Mouse (Mus musculus) gonadal fat pad, adult 2 months (tissue): ENCODE data around the gene Mogat1. TPM values are rescaled to one million over a fixed set of nuclear protein-coding genes. Genes with fewer than 3 reads are reported as not detected.
A peak's percentile ranks its signal among the peaks of the same experiment; 100 is the strongest.
"Not testable (repeated sequence)": the region's sequence is repeated elsewhere in the genome, so short reads cannot be mapped to it uniquely, and the experiment has no call there.

Source experiments
- DNase-seq: peaks from one replicate; pipeline ENCODE4 v3.0.0-alpha.2; 2012; ENCODE audit warnings: low read depth
- polyA plus RNA-seq: library from polyadenylated mRNA; depleted of rRNA; stranded (reverse); fragments of >200 nt; gene quantifications from 2 replicates; pipeline ENCODE4 v1.2.3, GENCODE M21; 2012; rRNA removed

Mogat1 gene
- 29.1 and 35.3 TPM in 2 replicates for polyA plus RNA-seq

DNA sequence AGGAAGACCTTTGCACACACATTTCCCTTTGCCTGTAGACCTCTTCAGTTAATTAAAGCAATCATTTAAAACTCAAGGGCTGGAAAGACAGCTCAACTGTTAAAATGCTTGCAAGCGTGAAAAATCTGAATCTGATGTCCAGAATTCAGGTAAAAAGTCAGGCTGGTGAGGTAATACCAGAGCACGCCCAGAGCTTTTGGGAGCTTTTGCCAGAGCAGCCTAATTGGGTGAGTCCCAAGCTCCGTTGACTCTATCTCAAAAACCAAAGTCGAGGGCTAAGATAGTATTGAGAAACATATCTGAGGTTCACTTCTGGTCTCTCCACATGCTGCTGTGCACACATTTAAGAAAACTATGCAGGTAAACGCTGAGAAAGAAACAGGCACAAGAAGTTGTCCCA is at the start of gene Mogat1:
Gene Mogat1 (plus strand): TSS at position 130 of the 400 bp plus-strand sequence.
- peak; percentile 22 for DNase-seq

DNA sequence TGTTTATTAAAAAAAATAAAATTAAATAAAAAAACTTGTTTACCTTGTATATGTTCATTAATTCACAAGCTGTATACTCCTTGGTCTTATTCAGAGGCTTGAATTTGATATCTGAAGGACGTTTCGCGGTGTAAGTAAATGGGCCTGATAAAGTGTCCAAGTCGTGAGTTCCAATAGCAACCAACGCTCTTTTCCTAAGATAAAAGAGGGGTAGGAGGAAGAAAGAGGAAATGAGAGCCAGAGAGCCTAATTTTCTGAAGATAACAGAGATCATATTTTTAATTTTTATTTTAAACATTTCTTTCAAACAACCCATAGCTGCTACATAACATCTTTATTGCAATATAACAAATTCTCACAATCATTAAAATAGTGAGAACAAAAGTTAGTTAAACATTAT is 38.4 kb upstream of the Mogat1 start:
- no peak for DNase-seq

DNA sequence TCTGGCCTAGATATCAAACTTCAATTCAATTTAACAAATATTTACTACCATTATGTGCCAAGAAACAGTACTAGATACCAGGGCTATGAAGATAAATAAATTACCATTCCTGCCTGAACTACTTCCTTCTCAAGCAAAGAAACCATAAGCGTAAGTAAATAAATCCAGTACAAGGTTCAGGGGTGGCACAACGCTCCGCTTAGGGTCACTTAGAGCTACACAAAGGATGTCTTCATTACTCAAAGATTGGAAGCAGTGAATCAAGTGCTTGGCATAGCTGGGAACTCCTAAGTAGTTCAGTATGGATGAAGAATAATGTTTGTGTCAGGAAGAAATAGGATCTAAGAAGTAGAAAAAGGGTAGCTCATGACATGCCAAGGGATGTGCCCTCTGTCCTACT is 27.4 kb upstream of the Mogat1 start:
- DNase-seq, result no peak

DNA sequence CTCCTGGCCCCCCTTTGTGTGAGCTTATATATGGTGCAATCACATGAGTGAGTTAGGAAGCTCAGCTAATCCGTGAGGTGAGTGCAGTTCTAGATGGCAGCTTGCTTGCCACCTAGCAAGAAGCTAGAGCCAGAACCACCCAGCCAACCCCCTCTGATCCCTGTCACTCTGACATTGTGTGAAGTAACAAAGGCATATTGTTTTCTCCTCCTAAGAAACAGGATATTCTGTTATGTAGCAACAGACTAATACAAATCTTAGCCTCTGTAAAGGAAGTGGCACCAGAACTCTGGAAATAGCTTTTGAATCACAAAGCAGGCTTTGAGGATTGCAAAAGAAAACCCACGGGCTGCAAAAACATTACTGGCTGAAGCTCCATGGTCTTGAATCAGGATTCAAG is 26.4 kb upstream of the Mogat1 start:
- peak; percentile 78 for DNase-seq

DNA sequence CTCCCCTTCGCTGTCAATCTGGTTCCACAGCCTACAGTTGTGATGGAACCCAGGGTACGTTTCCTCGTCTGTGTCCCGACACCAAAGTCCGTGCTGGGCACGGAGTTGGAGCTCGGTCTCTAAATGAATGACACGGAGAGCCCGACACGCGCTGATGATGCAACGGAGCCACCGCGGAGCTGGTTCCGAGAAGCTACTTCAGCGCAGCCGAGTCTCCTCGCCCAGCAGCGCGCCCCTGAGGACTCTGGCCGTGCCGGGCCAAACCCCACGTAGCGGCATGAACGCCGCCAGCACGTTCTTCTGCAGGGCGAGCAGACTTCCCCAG is 22.4 kb upstream of the Mogat1 start:
- no peak for DNase-seq

DNA sequence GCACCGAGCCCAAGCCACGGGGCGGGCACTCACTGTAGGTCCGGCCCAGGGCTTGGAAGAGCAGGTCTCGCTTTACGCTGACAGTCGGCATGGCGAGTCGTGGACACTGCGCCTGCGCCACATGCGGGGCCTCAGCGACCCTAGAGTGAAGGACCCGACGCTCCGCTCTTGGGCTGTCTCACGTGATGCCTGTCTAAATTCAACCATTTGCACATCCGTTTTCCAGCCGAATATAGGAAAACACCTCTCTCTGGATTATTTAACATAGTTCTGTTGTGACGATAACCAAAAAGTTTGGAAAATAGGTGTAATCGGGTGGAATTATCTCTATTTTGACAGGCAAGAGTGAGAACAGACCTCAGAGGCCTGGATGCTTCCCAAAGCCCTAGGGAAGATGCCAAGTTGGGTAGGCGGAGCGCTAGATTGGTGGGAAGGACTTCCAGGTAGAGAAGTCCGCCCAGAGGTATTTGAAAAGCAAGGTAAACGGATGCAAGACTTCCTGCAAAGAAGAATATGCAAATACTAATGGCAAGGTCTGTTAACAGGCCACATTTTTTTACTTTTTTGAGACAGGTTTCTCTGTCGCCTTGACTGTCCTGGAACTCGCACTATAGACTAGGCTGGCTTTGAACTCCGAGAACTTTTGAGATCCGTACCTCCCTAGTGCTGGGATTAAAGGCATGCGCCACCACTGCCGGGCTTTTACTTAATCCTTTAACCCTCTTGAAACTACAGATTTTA is 21.9 kb upstream of the Mogat1 start, which contains the start of gene Farsb:
Gene Farsb (minus strand): TSS at position 146 of the 741 bp plus-strand sequence.
- DNase-seq, result peak; percentile 59

DNA sequence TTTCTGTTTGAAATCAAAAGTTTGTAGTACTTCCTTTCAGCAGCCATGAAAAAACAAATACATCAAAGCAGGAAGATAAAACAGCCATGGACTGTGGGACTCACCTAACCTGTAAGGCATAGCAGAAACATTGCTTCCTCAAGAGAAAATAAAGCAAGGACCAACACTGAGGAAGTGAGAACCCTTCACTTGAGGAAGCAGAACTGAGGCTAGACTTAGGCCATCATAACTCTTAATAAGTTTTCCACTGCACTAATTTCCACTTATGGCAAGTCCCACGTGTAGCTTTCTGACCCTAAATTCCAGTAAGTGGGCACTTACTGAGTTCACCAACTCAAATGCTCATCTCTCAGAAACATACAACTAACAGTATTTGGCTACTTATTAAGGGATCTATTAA is 20.6 kb upstream of the Mogat1 start:
- no peak for DNase-seq

DNA sequence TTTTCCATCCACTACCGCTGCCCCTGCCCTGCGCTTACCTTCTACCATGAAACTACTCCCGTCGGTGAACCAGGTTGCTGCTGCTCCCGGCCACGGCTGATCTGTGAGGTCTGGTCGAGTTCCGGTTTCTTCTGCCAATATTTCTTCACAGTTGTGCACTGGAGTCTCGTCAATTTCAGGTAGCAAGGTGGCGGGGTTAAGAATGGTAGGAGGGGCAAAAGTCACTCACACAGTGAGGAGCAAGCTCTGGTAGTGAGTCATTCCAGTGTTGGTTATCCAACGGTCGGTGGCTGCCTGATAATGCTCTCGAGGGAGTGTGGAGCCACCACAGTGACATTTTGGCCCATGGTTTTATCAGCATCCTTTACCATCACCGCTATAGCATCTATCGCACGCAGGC is 9.8 kb upstream of the Mogat1 start:
- no peak for DNase-seq

DNA sequence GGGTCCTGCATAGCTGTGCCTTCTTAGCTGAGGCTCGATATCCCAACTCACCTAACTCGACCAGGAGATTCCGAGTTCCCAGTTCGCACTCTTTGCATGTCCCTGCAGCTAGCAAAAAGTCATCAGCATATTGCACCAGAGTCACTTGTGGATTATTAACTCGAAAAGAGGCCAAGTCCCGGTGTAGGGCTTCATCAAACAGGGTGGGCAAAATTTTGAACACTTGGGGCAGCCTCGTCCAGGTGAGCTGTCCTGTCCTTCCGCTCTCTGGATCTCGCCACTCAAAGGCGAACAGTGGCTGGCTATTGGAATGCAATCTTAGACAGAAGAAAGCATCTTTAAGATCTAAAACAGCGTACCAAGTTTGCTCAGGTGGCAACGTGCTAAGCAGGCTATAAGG is 8.9 kb upstream of the Mogat1 start:
- DNase-seq, result not testable (repeated sequence)

DNA sequence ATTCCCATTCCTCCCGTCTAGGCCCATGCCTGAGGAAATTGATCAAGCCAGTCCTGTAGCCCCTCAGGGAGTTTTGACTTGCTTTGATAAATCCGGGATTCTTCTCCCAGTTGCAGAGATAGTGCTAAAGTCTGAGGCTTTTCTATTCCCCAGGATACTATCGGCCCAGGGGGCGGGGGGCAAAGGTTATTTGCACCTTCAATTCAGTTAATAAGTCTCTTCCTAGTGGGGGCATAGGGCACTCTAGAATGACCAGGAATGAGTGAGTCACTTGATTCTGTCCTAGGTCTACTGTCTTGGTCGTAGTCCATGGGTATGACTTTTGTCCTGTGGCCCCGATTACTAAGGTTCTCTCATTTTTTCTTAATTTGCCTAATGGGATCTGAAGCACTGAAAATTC is 8.3 kb upstream of the Mogat1 start:
- DNase-seq, result no peak

DNA sequence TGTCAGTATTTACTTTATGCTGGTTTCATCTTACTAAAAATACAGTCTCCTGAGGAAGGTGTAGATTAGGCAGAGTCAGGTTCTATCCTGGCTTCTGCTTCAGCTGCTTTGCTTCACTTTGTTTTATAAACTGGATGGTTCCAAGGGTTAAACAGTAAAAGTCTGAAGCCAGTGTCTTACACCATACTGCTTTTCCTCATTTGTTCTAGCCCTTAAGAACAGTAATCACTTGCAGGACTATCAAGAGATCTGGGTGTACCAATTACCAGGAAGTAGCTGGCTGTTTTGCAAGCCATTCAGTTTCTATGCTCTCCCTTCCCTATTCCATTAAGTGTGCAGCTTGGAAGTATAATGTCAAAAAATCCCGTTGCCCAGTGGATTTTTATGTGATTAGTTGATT is 3.7 kb upstream of the Mogat1 start:
- DNase-seq, result no peak

DNA sequence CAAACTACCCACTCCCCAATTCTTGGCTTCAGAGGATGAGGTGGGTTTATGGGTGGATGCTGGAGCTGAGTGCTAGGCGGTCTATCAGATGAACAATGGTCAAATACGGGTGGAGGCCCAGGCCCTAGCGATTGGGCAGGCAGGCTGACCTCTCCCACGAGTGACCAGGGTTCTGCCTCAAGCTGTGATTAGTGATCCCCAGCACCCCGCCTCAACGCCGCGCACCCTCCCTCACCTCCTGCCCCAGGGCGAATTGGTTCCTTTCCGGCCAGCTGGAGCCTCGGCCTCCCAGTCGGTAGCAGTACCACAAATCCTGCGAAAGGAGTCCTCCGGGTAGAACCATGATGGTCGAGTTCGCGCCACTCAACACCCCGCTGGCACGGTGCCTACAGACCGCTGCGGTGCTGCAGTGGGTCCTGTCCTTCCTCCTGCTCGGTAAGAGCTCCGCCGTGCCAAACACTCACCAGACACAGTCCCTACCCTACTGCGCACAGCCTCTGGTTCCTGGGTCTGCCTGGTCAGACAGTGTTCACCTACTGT is 900 bp downstream of the Mogat1 start, which contains the start of gene BC035947:
Gene BC035947 (minus strand): TSS at position 538 of the 540 bp plus-strand sequence.
- DNase-seq, result no peak

DNA sequence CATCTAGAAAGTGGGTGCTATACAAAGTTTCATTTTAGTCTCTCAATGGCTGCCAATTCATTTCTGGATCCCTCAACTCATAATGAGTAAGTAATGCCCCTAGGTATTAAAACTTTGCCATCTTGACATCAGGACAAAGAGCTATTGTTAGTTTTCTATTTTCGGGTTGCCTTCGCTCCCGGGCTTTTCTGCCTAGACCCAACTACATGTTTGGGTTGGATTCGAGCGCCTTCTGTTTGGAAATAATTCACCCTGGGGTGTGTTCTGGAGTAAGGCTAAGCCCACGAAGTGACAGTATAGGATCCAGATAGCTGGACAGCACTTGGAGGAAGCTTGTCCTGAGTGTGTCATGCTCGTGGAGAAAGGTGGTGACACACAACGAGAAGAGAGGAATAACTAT is 2.0 kb downstream of the Mogat1 start:
- DNase-seq, result no peak

DNA sequence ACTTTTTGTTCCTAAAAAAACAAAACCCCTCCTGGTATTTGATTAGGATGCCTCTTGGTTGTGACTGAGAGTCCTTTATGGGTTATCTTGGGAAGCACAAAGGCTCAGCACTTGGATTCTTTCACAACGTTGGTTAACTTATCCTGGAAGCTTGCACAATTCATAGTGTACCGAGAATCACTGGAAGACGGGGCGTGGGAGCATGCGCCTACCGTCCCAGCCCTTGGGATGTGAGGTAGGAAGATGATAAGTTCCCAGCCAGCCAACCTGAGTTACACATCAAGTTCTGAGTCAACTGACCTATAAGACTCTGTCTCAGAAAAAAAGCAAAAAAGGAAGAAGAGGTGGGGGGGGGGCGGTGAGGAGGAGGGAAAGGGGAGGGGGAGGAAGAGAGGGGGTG is 8.1 kb downstream of the Mogat1 start:
- no peak for DNase-seq

DNA sequence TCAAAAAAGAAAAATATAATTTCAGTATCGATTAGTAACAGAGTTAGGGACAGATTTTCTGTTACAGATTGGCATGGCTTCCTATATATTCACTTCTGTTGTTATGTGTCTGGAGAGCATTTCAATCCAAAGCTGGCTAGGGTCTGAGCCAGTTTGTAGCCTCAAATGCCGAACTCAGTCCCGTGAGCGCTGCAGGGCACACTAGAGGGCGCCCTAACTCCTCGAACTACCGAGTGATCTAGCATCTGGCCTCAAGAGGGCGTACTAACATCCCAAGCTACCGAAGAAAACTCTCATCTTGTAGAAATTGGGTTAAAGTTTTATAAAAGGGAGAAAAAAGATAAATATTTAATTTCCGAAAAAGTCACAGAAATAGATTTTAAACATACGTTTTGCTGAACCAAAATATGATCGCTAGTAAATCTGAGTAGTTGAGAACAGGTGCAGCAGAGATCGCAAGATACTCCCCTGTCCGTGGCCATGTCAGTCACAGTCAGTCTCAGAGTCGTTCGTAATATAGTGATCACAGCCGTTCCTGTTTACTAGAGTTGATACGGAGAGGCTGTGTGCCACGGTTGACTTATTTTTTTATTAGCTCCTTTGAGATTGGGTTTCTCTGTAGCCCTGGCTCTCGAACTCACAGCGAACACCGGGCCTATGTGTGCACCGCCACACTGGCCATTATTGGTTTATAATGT is 14.5 kb downstream of the Mogat1 start:
- no peak for DNase-seq

DNA sequence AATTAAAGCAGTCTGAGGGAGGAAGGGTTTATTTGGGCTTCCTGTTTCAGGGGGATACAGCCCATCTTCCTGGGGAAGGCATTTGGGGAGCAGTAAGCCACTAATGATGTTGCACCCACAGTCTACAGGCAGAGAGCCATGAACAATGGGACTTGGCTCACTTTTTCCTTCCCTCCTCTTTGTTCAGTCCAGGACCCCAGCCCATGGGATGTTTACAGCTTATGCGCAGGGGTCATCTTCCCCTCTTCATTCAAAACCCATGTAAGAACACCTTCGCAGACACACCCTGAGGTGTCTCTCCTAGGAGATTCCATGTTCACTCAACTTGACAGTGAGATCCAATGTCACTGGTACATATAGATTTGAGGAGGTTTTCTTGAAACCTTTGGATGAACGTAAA is 17.6 kb downstream of the Mogat1 start:
- DNase-seq, result no peak

DNA sequence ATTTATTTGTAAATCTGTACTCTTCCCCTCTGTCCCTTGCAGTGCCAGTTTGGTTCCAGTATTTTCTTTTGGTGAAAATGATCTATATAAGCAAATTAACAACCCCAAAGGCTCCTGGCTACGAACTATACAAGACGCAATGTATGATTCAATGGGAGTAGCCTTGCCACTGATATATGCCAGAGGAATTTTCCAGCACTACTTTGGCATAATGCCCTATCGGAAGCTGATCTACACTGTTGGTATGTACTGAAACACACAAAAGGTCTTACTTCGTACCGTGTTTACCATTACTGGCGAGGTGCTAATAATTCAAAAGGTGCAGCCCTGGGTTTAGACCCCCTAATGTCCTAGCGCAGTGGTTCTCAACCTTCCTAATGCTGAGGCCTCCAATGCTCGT is 18.2 kb downstream of the Mogat1 start:
- no peak for DNase-seq

DNA sequence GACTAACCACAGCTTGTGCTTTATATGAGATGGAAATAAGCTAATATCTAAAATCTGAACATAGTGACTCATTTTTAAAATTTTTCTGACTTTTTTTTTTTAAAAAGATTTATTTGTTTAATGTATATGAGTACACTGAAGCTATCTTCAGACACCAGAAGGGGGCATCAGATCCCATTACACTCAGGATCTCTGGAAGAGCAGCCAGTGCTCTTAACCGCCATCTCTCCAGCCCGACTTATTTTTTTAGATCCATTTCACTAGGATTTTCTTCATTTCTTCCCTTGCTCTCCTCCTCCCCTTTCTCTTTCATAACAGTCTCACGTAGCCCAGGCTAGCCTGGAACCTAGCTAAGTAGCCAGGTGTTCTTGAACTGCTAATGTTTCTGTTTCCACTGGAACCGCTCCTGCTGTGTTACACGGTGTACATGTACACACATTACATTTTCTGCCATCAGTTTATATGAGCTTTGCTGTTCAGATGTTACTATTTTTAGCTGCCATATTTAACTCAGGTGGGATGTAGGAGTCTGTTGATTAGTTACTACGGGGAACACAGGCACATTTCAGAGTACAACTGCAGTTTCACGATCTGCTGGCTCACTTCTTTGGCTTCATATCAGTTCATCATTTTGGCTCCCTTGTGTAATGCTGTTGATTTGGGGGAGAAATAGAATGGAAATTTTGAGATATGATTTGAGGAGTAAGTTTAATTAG is 19.9 kb downstream of the Mogat1 start:
- no peak for DNase-seq

DNA sequence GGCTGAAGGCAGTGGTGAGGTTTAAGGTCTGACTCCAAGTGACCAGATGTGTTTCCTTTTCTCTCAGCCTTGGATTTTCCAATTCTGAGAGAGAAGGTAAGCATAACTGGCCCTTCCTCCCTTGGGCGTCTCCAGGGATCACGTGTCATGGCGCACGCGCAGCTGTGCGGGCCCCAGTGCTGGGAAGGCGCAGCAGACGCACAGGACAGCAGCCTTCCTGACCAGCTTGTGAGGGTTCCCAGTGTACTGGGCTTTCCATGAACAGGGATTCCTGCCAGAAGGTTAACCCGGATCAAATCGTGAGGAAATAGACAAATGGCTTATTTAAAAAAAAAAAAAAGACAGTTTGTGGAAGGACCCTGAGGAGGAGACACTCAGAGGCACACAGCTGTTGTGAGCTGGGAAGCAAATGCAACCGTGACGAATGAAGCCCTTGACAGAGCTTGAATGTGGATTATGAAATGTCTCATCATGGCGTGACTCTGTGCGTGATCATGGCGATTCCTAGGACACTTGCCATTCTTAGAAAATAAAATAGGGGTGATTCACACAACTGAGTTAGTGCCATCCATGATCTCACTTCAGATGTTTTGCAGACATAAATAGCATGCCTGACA is 21.5 kb downstream of the Mogat1 start:
- no peak for DNase-seq

DNA sequence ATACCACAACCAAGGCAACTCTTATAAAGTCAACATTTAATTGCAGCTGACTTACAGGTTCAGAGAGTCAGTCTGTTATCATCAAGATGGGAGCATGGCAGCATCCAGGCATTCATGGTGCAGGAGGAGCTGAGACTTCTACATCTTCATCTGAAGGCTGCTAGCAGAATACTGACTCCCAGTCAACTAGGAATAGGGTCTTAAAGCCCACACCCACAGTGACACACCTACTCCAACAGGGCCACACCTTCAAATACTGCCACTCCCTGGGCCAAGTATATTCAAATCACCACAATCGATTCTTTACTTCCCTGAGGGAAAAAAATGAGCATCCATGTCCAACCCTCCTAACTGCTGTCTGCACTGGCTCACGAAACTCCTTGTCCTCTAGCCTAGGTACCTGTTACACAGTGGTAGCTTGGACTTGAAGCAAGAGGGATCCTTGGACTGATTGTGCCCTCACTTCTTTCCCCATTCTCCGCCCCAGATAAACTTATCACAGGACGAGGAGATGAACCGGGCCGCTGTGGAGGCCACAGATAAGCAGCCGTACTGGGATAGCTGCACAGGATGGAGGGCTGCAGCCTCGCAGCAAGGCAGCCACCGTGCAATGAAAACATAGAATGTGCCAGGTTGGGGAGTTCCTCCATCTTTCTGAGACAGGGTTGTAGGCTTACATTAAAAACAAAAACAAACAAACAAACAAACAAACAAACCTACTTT is 23.8 kb downstream of the Mogat1 start:
- DNase-seq, result no peak
